Mouse (Mus musculus) kidney, adult 18-20 months (tissue): ENCODE data around the gene Fam198a.
A peak's percentile ranks its signal among the peaks of the same experiment; 100 is the strongest.
"Not testable (repeated sequence)": the region's sequence is repeated elsewhere in the genome, so short reads cannot be mapped to it uniquely, and the experiment has no call there.

Source experiments
- DNase-seq: peaks from one replicate; pipeline ENCODE4 v3.0.0; 2021

The Fam198a gene

GRCm38 (mm10) chr9:121982665-121983064 is 31.9 kb downstream of the Fam198a start:
- no peak for DNase-seq

- DNase-seq, result peak; percentile 78
Measured at GRCm38 (mm10) chr9:121983504-121983903, 32.7 kb downstream of the Fam198a start.

GRCm38 (mm10) chr9:121984465-121985461 is 34.0 kb downstream of the Fam198a start:
- peak; percentile 74 for DNase-seq

- DNase-seq, result no peak
Measured at GRCm38 (mm10) chr9:121988910-121989309, 38.1 kb downstream of the Fam198a start.

GRCm38 (mm10) chr9:121989536-121989935 is 38.7 kb downstream of the Fam198a start:
- DNase-seq, result no peak

- no peak for DNase-seq
Measured at GRCm38 (mm10) chr9:121991041-121991440, 40.3 kb downstream of the Fam198a start.

- DNase-seq, result no peak
Measured at GRCm38 (mm10) chr9:121993047-121993446, 42.3 kb downstream of the Fam198a start.

GRCm38 (mm10) chr9:121995077-121995476 is 44.3 kb downstream of the Fam198a start:
- DNase-seq, result no peak

- peak; percentile 91 for DNase-seq
Measured at GRCm38 (mm10) chr9:121995508-121996131, 44.8 kb downstream of the Fam198a start.

GRCm38 (mm10) chr9:121997010-121997409 is 46.2 kb downstream of the Fam198a start, which contains the start of gene Pomgnt2:
TSS of gene Pomgnt2 (minus strand) at chr9:121997110.
- DNase-seq, result no peak

GRCm38 (mm10) chr9:121997978-121998377 is 47.2 kb downstream of the Fam198a start:
- no peak for DNase-seq

GRCm38 (mm10) chr9:122006175-122006574 is 55.4 kb downstream of the Fam198a start:
- DNase-seq, result no peak

GRCm38 (mm10) chr9:122006609-122007008 is 55.8 kb downstream of the Fam198a start:
- peak; percentile 43 for DNase-seq

GRCm38 (mm10) chr9:122008876-122009275 is 58.1 kb downstream of the Fam198a start:
- DNase-seq, result no peak

- no peak for DNase-seq
Measured at GRCm38 (mm10) chr9:122010751-122011150, 60.0 kb downstream of the Fam198a start.

GRCm38 (mm10) chr9:122012816-122013215 is 62.0 kb downstream of the Fam198a start:
- no peak for DNase-seq

GRCm38 (mm10) chr9:122013629-122014028 is 62.8 kb downstream of the Fam198a start:
- DNase-seq, result no peak

GRCm38 (mm10) chr9:122014241-122014667 is 63.5 kb downstream of the Fam198a start:
- DNase-seq, result peak; percentile 89

GRCm38 (mm10) chr9:122018079-122018478 is 67.3 kb downstream of the Fam198a start:
- no peak for DNase-seq

GRCm38 (mm10) chr9:122018782-122019395 is 68.1 kb downstream of the Fam198a start:
- peak; percentile 75 for DNase-seq

GRCm38 (mm10) chr9:122020321-122020720 is 69.5 kb downstream of the Fam198a start:
- no peak for DNase-seq

- DNase-seq, result not testable (repeated sequence)
Measured at GRCm38 (mm10) chr9:122021171-122021570, 70.4 kb downstream of the Fam198a start.

GRCm38 (mm10) chr9:122021581-122021980 is 70.8 kb downstream of the Fam198a start:
- no peak for DNase-seq
